Mouse (Mus musculus) thymus, postnatal 25 days (tissue): ENCODE measurements at regions not wholly inside any gene's neighbourhood (a gene's known extent, or its start where the extent isn't known, plus 50 kb on each side); places are given as distances from the start of the nearest gene placed in this dataset.

Experiments used
- DNase-seq: peaks from one replicate; pipeline ENCODE4 v3.0.0; 2022

- DNase-seq = no peak
Observed at GRCm38 (mm10) chr14:106190721-106191120, 84.7 kb downstream of the Trim52 start.

DNA sequence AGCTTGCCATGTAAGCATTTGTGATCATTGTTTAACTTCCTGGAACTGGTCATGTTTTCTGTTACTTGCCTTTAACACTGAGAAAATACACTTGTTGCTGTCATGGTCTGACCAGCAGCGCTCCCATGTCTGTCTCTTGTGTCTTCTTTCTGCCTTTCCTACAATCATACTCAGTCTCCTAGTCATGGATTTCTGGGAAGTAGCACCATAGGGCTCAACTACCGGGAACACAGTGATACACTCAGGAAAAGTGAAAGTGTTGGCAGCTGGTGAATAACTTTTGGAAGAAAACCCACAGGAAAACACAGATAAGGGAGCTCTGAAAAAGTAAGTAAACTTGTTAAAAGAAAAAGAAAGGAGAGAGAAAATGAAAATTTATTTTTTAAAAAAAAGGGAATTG, 87.6 kb downstream of the Trim52 start:
- no peak for DNase-seq

GRCm38 (mm10) chr14:106194104-106194503, 88.1 kb downstream of the Trim52 start:
- DNase-seq = no peak

- no peak for DNase-seq
Observed at GRCm38 (mm10) chr14:106197826-106198225, 91.8 kb downstream of the Trim52 start.

- no peak for DNase-seq
Observed at GRCm38 (mm10) chr14:106199109-106199508, 93.1 kb downstream of the Trim52 start.

DNA sequence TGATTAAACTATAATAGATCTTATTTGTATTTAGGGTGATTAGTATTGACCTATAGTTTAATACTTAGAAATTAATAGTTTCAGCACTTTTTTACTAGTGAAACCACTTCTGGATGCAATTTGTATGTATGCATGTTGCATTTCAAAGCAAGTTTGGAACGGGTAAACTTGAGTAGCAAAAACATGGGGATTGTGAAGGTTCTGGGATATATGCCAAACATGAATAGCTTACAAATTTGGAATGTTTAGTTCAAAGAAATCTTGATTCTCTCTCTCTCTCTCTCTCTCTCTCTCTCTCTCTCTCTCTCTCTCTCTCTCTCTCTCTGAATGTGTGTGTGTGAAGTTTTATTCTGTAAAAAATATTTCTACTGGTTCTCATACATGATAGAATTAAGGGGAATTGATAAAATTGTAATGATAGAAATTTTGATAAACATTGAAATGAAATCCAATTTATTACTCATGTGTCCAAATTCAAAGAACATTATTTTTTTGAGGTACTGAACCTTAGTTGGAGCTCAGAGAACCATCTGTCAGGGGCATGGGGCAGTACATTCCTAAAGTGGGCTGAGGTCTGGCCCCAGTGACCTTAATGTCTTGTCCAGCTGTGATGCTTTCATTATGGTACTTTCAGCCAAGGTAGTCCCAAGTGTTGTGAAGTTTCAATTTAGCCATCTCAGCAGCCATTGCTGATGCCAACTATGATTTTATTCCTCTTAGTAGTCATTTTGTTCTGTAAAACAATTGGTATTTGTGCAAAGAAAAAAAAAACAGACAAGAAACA, 93.7 kb downstream of the Trim52 start:
- no peak for DNase-seq

GRCm38 (mm10) chr14:106211062-106211461, 105.1 kb downstream of the Trim52 start:
- no peak for DNase-seq

- peak; percentile 22 for DNase-seq
Observed at GRCm38 (mm10) chr14:106217681-106218080, 111.7 kb downstream of the Trim52 start.

DNA sequence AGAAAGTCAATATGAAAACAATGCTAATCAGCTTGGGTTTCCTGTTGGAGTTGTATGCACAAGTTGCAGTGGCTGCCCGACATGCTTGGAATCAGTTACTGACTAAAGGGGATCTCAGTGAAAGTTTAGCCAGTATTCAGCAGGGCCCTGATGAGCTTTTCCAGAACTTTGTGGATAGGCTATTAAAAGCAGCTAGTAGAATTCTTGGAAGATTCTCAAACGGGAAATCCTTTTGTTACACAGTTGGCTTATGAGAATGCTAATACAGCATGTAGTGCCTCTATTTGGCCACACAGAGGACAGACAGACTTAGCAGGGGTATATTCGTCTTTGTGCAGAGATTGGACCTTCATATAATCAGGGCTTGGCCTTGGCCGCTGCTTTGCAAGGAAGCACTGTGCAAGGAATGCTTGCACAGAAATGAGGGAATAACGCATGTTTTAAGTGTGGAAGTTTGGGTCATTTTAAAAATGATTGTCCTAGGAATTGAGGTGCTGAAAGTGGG, 113.3 kb downstream of the Trim52 start:
- DNase-seq = no peak

DNA sequence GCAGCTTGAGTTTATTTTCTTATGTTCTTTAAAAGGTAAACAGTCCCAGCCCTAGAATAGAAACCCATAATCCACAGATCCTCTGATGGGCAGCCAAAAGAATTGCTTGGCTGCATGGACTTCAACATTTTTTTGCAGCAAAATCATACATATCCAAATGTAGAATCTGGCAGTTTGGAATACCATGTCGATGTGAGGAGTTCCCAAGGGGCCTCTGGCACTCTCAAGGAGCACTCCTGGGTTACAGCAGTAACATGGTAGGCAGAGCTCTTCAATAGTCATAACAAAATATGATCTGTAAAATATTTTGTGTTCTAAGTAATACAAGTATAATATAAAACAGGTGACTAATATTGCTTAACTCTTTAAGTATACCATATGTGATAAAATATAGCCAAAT, 119.4 kb downstream of the Trim52 start:
- no peak for DNase-seq

GRCm38 (mm10) chr14:106241721-106242405, 135.9 kb downstream of the Trim52 start:
- no peak for DNase-seq

DNA sequence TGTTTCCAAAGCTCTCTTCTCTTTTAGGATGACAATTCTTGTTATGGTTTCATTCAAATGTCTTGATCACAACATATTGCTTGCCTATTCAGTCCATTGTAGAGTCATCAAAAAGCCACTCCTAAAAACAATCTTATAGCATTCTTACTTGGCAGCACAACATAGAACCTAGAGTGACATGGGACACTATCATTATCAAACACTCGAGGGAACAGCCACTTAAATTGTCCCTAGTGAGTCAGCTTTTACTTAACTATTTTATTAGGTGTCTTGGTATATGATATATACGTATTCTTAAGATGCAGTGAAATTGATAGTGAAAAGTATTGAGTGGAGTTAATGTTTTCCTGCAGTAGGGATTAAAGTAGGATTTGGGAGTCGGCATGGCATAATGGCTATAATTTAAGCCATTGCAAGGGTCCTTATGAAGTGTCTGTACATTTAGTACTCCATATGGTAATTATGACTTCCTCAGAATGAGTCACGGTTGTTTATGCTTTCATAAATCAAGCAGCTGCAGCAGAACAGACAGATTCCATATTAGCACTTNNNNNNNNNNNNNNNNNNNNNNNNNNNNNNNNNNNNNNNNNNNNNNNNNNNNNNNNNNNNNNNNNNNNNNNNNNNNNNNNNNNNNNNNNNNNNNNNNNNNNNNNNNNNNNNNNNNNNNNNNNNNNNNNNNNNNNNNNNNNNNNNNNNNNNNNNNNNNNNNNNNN, 153.6 kb downstream of the Trim52 start:
- DNase-seq = no peak

GRCm38 (mm10) chr14:106265290-106265689, 159.3 kb downstream of the Trim52 start:
- no peak for DNase-seq

GRCm38 (mm10) chr14:106267679-106268561, 161.9 kb downstream of the Trim52 start:
- no peak for DNase-seq

DNA sequence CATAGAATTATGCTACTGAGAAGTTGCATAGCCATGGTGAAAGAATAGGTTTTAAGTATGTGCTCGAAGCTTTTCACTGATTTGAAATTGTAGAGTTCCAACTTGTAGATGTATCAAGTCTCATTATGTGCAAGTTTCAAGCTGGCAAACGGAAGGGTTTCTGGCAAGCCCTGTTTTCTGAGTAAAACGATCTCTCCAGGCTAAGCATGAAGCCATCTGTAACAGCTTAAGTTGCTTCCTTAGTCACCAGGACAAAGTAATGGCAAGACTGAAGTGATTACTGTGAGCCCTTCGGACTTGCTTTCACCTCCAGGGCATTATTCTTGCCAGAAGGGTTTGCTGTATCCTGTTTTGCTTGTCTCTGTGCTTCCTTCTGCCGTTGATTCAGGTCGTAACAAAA, 163.7 kb downstream of the Trim52 start:
- DNase-seq = no peak

GRCm38 (mm10) chr14:106313558-106313957, 207.6 kb downstream of the Trim52 start:
- no peak for DNase-seq

GRCm38 (mm10) chr14:106314079-106314551, 208.1 kb downstream of the Trim52 start:
- DNase-seq = no peak

DNA sequence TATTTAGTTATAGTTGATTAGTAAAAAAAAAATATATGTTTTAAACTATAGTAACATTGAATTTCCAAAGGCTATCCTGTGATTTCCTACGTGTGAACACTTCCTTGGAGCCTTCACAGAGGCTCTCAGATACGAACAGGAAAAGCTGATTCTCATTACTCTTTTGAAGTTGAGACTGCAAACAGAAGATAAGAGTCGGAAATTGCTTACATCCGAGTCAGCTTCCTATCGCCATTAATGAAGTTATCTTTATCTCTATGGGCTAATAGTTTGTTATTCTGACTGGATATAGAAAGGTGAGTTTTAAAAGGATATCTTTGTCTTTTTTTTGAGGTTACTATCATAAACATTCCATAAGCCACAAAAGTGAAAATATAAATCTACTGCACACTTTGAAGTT, 212.8 kb downstream of the Trim52 start:
- no peak for DNase-seq

GRCm38 (mm10) chr14:106327653-106328283, 221.8 kb downstream of the Trim52 start:
- DNase-seq = no peak

DNA sequence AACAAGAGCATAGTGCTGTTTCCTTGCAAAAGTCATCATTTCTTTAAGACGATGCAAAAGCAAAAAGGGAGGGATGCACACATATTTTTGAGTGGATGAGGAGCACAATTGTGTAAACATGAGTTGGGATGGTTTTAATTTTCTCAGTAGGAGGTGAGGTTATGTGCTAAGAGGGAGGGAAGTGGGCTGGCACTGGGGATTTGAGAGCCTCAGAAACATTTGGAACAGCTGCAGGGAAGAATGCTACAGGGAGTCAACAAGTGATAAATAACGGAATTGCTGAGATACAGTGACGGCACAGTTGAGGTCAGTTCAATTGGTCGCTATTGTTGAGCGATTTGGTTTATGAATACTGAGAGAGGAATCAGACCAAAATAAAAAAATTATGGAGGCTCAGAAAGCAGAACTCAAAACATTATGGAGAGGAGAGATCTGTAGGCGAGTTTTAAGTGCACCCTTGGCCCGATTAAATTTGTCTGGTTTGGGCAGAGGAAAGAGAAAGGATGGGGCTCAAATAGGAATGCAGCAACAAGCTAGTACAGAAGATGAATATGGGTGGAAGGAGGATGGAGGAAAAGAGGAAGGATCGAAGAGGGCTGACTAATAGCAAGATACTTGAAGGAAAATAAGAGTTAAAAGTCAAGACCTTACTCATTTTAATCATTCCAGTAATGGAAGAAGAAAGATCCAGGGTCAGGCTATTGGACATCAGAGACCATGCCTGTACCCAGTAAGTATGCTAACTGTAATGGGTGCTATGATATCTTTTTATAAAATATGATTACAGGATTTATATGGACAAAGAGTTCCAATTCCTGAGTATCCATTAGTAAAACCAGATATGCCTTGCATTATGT, 259.0 kb downstream of the Trim52 start:
- no peak for DNase-seq

GRCm38 (mm10) chr14:106365624-106366118, 259.7 kb downstream of the Trim52 start:
- DNase-seq = no peak
